Mouse (Mus musculus) spleen, postnatal 14 days (tissue): ENCODE data around the gene Cipc.

ENCODE experiments used
- DNase-seq, 2 experiments: peaks; one replicate each; pipeline ENCODE4 v3.0.0; 2021 to 2022; ENCODE audit warnings: low spot score in 2 of 2

Gene Cipc

DNA sequence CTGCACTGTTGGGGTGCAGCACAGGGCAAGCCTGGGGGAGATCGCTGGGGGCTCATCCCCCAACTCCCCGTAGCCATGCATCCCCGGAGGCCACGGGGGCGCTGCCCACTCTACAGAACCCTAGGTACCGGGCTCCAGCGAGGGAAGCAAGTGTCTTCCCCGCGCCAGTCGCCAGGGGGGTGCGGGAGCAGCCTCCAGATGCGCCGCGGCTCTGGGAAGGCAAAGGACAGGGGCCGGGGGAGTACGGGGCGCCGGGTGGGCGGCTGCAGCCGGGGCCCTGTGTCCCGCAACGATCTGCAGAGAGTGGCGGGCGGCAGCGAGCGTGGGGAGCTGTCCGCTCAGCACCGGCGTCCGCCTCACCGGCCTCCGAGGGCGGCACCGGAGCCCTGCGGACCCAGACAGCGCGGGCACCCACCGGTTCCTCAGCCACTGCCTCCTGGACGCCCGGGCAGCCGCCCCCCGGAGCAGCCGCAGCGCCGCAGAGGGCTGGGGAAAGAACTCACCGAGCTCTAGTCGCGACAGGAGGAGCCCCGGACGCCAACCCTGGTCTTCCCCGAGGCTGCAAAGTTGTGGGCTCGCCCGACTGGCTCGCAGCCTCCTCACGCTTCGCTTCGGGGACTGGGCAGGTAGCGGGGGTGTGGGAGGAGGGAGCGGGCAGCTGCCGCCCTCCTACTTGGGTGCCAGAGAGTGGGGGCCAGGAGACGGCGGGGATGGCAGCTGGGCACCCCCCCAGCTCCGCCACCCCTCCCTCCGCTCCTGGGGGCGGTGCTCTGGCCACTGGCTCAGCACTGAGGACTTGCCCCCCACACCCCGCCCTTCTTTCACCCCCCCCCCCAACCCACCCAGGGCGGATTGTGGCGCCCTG lies 43.3 kb downstream of the Cipc start, which contains the start of gene Zdhhc22:
TSS of gene Zdhhc22 (minus strand) at position 541 of the 865 bp plus-strand sequence.
- no peak for DNase-seq

DNA sequence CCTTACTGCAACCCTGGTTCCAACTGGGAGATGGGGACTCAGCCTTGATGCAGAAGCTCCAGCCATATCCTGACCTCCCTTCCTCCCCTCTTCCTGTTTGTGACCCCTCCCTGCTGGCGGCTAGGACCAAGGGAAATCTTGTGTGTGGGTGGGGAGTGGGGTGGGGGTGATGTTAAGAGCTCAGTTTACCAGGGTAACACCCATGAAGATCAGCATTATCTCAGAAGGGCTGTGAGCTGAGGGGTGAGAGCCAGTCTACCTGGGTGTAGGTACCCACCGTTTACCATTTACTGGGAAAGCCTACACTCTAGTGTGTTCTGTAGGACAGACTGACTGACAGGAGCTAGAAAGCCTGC lies 43.9 kb downstream of the Cipc start:
- DNase-seq = no peak

DNA sequence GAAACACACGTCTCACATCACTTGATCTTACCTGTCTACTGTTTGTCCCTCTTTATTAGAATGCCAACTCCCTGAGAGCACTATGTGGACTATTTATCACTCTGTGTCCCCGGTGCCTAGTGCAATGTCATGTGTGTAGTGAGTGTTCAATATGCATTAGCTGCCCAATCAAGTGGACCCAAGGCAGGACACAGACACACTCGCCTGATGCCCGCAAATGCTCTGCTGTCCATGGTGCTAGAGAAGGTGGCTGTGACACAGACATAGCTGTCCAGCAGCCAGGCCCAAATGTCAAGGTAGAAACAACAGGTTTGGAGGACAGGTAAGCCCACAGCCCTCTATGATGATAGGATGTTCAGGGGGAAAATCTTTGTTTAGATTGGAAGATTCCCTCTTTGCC lies 47.3 kb downstream of the Cipc start:
- DNase-seq = no peak

DNA sequence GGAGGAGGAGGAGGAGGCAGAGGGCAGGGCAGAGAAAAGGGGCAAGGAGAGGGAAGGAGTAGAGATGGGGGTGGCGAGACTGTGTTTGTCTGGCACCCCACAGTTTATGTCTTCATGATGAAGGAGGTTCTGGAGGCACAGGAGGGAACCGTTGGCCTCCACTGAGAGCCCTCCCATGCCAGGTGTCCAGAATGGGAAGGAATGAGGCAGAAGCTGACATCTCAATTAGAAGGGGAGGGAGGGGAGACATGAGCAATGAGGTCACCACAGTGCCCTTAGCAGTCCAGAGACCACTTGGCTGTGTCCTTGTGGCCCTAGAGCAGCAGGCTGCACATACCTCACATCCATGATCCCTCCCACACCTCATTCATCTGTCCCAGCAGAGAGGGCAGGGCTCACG lies 47.9 kb downstream of the Cipc start:
- DNase-seq = no peak

DNA sequence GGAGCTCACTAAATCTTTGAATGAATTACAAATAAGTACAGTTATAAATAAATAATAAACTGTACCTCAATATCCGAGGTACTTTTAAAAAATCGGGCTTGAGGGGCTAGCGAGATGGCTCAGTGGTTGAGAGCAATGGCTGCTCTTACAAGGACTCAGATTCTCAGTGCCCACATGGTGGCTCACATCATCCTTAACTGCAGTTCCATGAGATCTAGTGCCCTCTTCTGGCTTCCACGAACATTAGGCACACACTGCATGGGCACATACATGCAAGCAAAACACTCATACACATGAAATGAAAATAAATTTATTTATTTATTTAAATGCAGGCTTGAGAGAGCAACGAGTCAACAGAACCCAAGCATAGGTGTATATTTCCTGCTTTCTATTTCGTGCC lies 49.1 kb downstream of the Cipc start:
- no peak for DNase-seq

DNA sequence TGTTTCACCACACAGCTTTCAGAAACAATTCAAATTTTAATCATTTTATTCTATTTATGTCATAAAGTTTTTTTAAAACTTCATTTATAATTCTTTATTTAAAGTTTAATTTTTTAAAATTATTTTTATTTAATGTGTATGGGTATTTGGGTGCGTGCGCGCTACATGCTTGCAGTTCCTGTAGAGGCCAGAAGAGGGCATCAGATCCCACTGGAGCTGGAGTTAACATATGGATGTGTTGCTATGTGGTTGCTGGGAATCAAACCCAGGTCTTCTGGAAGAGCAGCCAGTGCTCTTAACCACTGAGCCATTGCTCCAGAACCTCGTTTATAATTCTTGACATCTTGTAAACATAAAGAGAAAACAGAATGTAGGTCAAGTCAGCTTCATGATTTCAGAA lies 51.9 kb downstream of the Cipc start:
- DNase-seq = no peak

DNA sequence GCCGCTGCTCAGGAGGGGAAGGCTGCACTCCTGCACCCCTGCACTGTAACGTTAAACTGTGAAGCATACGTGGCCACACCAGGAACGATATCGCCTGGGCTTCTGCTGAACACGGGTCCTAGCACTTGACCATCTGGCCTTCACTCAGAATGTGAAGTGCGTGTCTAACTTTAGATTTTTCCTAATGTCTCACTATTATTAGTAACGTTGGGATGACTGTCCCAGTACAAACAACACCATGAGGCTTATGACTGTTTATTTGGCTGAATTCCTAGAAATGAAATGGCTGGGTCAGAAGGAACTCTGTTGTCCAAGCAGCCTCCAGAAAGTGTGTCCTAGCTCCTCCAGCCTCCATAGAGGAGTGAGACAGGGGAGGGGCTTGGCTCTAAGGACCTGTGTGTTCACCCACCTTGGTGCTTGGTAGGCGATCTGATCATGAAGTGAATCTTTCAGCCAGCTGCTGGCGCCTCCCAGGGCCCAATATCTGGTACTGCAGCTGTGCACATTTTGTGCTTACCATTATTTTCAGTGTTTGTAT lies 52.5 kb downstream of the Cipc start:
- no peak for DNase-seq

DNA sequence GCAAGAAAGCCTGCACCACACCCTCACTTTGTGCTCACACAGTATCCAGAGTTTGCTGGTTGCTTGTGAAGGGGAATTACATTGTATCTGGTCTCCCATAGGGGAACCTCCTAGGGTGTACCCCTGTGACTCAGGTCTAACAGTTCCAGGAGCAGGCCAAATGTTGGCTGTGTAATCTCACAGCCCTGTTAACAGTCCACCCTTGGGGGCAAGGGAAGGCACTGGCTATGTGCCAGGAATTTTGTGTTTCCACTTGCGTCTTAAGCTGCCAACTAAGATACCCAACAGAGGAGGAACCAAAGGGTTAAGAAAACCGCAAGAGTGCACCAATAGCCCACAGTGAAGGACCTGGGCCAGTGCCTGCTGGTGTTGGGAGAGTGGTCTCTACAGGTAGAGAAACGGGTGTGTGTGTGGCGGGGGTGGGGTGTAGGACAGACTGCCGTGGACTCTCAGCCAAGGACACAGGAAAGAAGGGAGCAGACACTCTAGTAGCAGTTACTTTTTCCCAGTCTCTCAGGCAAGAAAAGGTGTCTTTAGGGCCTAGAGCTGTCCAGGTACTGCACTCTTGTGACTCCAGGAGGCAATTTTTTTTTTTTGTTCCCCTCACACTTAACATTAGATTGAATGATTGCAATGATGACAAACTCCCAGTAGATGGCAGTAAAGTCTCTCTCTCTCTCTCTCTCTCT lies 53.5 kb downstream of the Cipc start:
- DNase-seq = no peak

DNA sequence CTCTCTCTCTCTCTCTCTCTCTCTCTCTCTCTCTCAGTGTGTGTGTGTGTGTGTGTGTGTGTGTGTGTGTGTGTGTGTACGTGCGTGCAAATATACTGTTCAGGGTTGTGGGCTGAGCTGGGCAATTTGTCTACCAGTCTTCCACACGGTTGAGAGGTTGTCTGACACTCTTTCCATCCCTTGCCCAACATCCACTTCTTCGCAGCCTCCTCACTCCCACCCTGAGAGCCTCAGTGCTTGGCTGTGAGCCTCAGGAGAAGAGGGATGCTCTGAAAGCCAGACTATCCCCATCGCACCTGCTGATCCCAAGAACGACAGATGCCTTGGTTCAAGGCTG lies 54.0 kb downstream of the Cipc start:
- DNase-seq = no peak

DNA sequence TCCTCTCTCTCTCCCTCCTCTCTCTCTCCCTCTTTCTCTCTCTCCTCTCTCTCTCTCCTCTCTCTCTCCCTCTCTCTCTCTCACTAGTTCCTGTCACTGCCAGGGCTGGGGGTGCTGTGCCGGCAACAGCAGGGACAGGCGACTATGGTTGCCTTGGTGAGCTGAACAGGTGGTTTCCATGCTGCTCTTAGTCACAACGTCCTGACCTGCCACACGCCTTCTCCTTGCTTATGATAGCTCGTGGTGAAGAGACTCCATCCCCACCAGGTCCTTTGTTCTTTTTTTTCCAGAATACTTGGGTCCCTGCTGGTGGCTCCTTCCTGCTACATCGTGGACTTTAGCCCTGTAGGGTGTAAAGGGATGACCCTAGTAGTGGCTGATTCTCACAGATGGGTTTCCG lies 55.4 kb downstream of the Cipc start:
- DNase-seq = no peak

DNA sequence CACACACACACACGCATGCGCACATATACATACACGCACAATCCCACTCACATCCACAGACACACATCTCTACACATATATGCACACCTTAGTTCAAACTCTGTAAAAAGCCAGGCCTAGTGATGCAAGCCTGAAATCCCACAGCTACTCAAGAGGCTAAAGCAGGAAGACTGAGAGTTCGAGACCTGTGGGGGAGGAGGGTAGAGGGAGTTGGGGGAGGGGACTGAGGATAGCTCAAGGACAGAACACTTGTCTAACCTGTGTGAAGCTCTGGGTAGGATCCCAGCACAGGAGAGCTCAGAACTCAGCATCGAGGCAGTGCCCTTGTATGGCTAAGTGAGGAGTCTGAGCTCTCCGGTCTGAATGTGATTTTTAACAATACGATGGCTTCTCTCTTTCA lies 56.0 kb downstream of the Cipc start:
- DNase-seq = no peak

DNA sequence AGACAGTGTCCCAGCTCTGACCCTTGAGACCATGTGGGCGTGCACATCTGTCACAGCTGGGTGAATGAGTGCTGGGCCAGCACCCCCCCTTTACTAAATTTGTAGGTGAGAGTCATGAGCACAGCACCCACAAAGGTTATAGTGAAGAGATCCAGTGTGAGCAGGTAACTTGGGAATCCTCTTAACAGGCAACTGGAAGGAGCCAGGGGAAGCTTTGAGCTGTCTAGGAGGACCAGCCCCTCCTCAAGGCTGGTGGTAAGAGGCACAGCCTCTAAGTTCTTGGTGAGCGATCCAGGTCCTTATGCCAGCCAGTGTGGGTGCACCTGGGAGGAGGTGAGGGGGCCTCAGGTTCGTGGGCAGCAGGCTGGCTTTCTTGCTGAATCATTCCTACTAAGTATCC lies 56.8 kb downstream of the Cipc start:
- no peak for DNase-seq

DNA sequence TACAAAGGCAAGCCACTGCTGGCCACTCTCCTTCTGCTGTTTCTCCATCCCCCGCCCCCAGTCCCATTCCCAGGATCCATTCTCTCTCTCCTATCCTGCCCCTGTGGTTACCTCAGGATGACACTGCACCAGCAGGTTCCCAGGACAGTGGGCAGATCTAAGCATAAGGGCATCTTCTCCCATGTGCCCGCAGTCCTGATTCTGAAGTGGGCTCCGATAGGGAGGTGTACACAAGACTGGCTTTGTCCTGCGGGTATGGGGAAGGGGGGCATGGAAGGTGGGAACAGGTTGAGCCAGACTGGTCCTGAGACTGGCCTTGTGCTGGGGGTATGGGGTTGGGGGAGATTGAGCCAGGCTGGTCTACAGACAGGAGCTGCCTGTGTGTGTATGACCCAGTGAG lies 57.8 kb downstream of the Cipc start:
- no peak for DNase-seq
